Mouse (Mus musculus) testis, adult 2 months (tissue): ENCODE measurements around the gene Tbck.

Experiments
- CTCF ChIP-seq: fragments of 200-500 bp; IDR thresholded peaks from 2 replicates; pipeline ENCODE4 v1.5.1; 2012; ENCODE audit warnings: low read depth, mild to moderate bottlenecking, inconsistent platforms, low read length, moderate library complexity; ENCODE audit not compliant: control insufficient read depth, insufficient read depth, insufficient replicate concordance
- POLR2A ChIP-seq: fragments of 200-500 bp; IDR thresholded peaks from 2 replicates; pipeline ENCODE4 v1.6.1; 2012; ENCODE audit warnings: low read depth, mild to moderate bottlenecking, inconsistent platforms, low read length, moderate library complexity; ENCODE audit not compliant: control insufficient read depth

- no peak for TF ChIP-seq CTCF
- no peak for TF ChIP-seq POLR2A
Observed at GRCm38 (mm10) chr3:132756274-132756673, 72.3 kb downstream of the Tbck start.
